Mouse (Mus musculus): ENCODE measurements around the gene Zdhhc18. TPM values are rescaled to one million over a fixed set of nuclear protein-coding genes. Genes with fewer than 3 reads are reported as not detected.
A peak's percentile ranks its signal among the peaks of the same experiment; 100 is the strongest.

The Zdhhc18 gene
- polyA plus RNA-seq, 1 experiment from 2014 or later: 3.8 TPM

GRCm38 (mm10) chr4:133612416-133612815 is 37.5 kb downstream of the Zdhhc18 start:
- WGBS: 96% methylated on average over 7 of the region's 7 CpGs
- ATAC-seq (replicated peaks; ENCODE audit: low FRiP score): no peak
- Histone ChIP-seq H3K9ac (no peak overlapping the region), H3K27ac (no peak overlapping the region), H3K4me3 (replicated peaks) (no peak overlapping the region), H3K36me3 (peaks cover 76% of the 10 kb centered on the region), H3K9me3 (replicated peaks) (peaks cover 4% of the 10 kb centered on the region; the same call in 1 of the 2 replicates), H3K4me1 (peaks cover 3% of the 10 kb centered on the region; the same call in 1 of the 2 replicates), H3K27me3 (no peaks in the 10 kb centered on the region), H3K4me2 (no peak overlapping the region)

- WGBS: 96% methylated on average over 5 of the region's 5 CpGs
- H3K36me3 ChIP-seq: peaks cover 82% of the 10 kb centered on the region
Observed at GRCm38 (mm10) chr4:133611815-133612214, 38.1 kb downstream of the Zdhhc18 start.

GRCm38 (mm10) chr4:133609719-133610118 is 40.2 kb downstream of the Zdhhc18 start:
- peak; percentile 46; the same call in 1 of the 2 replicates for ATAC-seq (replicated peaks; ENCODE audit: low FRiP score)
- 21% methylated on average over 6 of the region's 6 CpGs for WGBS
- Histone ChIP-seq H3K36me3 (peaks cover 89% of the 10 kb centered on the region), H3K4me1 (peaks cover 9% of the 10 kb centered on the region; the same call in 1 of the 2 replicates), H3K27me3 (no peaks in the 10 kb centered on the region), H3K9me3 (replicated peaks) (peaks cover 4% of the 10 kb centered on the region; the same call in 1 of the 2 replicates), H3K9ac (no peak overlapping the region), H3K27ac (no peak overlapping the region), H3K4me2 (no peak overlapping the region), H3K4me3 (replicated peaks) (no peak overlapping the region)

More at GRCm38 (mm10) chr4:133611815-133612214, 38.1 kb downstream of the Zdhhc18 start:
- H3K27ac ChIP-seq: no peak overlapping the region
- no peak overlapping the region for H3K9ac ChIP-seq
- H3K4me3 ChIP-seq (replicated peaks): no peak overlapping the region
- peaks cover 3% of the 10 kb centered on the region; the same call in 1 of the 2 replicates for H3K4me1 ChIP-seq
- H3K27me3 ChIP-seq: no peaks in the 10 kb centered on the region
- peaks cover 4% of the 10 kb centered on the region; the same call in 1 of the 2 replicates for H3K9me3 ChIP-seq (replicated peaks)
- no peak overlapping the region for H3K4me2 ChIP-seq
- no peak for ATAC-seq (replicated peaks; ENCODE audit: low FRiP score)

- Histone ChIP-seq H3K4me1 (peaks cover 9% of the 10 kb centered on the region; the same call in 1 of the 2 replicates), H3K4me3 (replicated peaks) (no peak overlapping the region), H3K36me3 (peaks cover 81% of the 10 kb centered on the region), H3K4me2 (no peak overlapping the region), H3K27ac (no peak overlapping the region), H3K27me3 (peaks cover 12% of the 10 kb centered on the region), H3K9me3 (replicated peaks) (peaks cover 4% of the 10 kb centered on the region; the same call in 1 of the 2 replicates), H3K9ac (no peak overlapping the region)
- no peak for ATAC-seq (replicated peaks; ENCODE audit: low FRiP score)
- WGBS: 84% methylated on average over 10 of the region's 10 CpGs
Observed at GRCm38 (mm10) chr4:133607284-133607683, 42.7 kb downstream of the Zdhhc18 start.

GRCm38 (mm10) chr4:133605330-133605729 is 44.6 kb downstream of the Zdhhc18 start:
- Histone ChIP-seq H3K27me3 (peaks cover 28% of the 10 kb centered on the region), H3K4me1 (peaks cover 20% of the 10 kb centered on the region), H3K27ac (peak overlapping the region; percentile 54), H3K9me3 (replicated peaks) (no peaks in the 10 kb centered on the region), H3K4me2 (no peak overlapping the region), H3K9ac (no peak overlapping the region), H3K4me3 (replicated peaks) (no peak overlapping the region), H3K36me3 (peaks cover 64% of the 10 kb centered on the region)
- 59% methylated on average over 9 of the region's 9 CpGs for WGBS
- no peak for ATAC-seq (replicated peaks; ENCODE audit: low FRiP score)

- Histone ChIP-seq H3K4me1 (peaks cover 25% of the 10 kb centered on the region), H3K27me3 (peaks cover 33% of the 10 kb centered on the region), H3K36me3 (peaks cover 59% of the 10 kb centered on the region), H3K9ac (no peak overlapping the region), H3K27ac (0 out of 2 replicates have a peak overlapping the region, but pooled peaks have one; percentile 54), H3K4me2 (no peak overlapping the region), H3K4me3 (replicated peaks) (no peak overlapping the region), H3K9me3 (replicated peaks) (no peaks in the 10 kb centered on the region)
- ATAC-seq (replicated peaks; ENCODE audit: low FRiP score): no peak
- 61% methylated on average over 6 of the region's 6 CpGs for WGBS
Observed at GRCm38 (mm10) chr4:133604856-133605255, 45.1 kb downstream of the Zdhhc18 start.

- Histone ChIP-seq H3K4me3 (replicated peaks) (no peak overlapping the region), H3K4me1 (peaks cover 32% of the 10 kb centered on the region), H3K9me3 (replicated peaks) (no peaks in the 10 kb centered on the region), H3K9ac (no peak overlapping the region), H3K27ac (no peak overlapping the region), H3K36me3 (peaks cover 58% of the 10 kb centered on the region), H3K27me3 (peaks cover 34% of the 10 kb centered on the region), H3K4me2 (no peak overlapping the region)
- no peak for ATAC-seq (replicated peaks; ENCODE audit: low FRiP score)
- 86% methylated on average over 7 of the region's 7 CpGs for WGBS
Observed at GRCm38 (mm10) chr4:133604175-133604574, 45.8 kb downstream of the Zdhhc18 start.

GRCm38 (mm10) chr4:133603056-133603455 is 46.9 kb downstream of the Zdhhc18 start:
- peaks cover 41% of the 10 kb centered on the region for H3K27me3 ChIP-seq
- no peak overlapping the region for H3K4me3 ChIP-seq (replicated peaks)
- 89% methylated on average over 5 of the region's 5 CpGs for WGBS
- H3K9ac ChIP-seq: no peak overlapping the region
- no peaks in the 10 kb centered on the region for H3K9me3 ChIP-seq (replicated peaks)
- no peak for ATAC-seq (replicated peaks; ENCODE audit: low FRiP score)
- no peak overlapping the region for H3K27ac ChIP-seq
- no peak overlapping the region for H3K4me2 ChIP-seq
- H3K4me1 ChIP-seq: peaks cover 43% of the 10 kb centered on the region
- H3K36me3 ChIP-seq: peaks cover 47% of the 10 kb centered on the region

GRCm38 (mm10) chr4:133601721-133602218 is 48.2 kb downstream of the Zdhhc18 start, which contains the start of gene Sfn:
Sfn (minus strand) TSS chr4:133602168.
- Histone ChIP-seq H3K27ac (no peak within 1 kb of the TSS), H3K27me3 (peaks cover 41% of the 10 kb centered on the region), H3K36me3 (peaks cover 34% of the 10 kb centered on the region), H3K9ac (0 out of 2 replicates have a peak within 1 kb of the TSS, but pooled peaks have one; percentile 24), H3K4me2 (peak within 1 kb of the TSS; percentile 94), H3K4me1 (peaks cover 43% of the 10 kb centered on the region), H3K4me3 (replicated peaks) (peak within 1 kb of the TSS; percentile 33), H3K9me3 (replicated peaks) (no peaks in the 10 kb centered on the region)
- 3% methylated on average over 16 of the region's 16 CpGs for WGBS
- peak; percentile 46 for ATAC-seq (replicated peaks; ENCODE audit: low FRiP score)

GRCm38 (mm10) chr4:133600306-133600705 is 49.6 kb downstream of the Zdhhc18 start:
- peak overlapping the region; percentile 51 for H3K9ac ChIP-seq
- H3K27ac ChIP-seq: peak overlapping the region; percentile 15; the same call in 1 of the 2 replicates
- peaks cover 34% of the 10 kb centered on the region for H3K4me1 ChIP-seq
- 11% methylated on average over 9 of the region's 9 CpGs for WGBS
- H3K36me3 ChIP-seq: peaks cover 20% of the 10 kb centered on the region
- peak overlapping the region; percentile 94 for H3K4me2 ChIP-seq
- H3K4me3 ChIP-seq (replicated peaks): peak overlapping the region; percentile 59
- no peak for ATAC-seq (replicated peaks; ENCODE audit: low FRiP score)
- H3K9me3 ChIP-seq (replicated peaks): no peaks in the 10 kb centered on the region
- peaks cover 41% of the 10 kb centered on the region for H3K27me3 ChIP-seq

- peak; percentile 95 for ATAC-seq (replicated peaks; ENCODE audit: low FRiP score)
- Histone ChIP-seq H3K9ac (peak overlapping the region; percentile 51), H3K4me3 (replicated peaks) (peak overlapping the region; percentile 59), H3K36me3 (peaks cover 13% of the 10 kb centered on the region), H3K9me3 (replicated peaks) (no peaks in the 10 kb centered on the region), H3K4me2 (peak overlapping the region; percentile 94), H3K27ac (peak overlapping the region; percentile 75; the same call in 1 of the 2 replicates), H3K27me3 (peaks cover 41% of the 10 kb centered on the region), H3K4me1 (peaks cover 33% of the 10 kb centered on the region)
- WGBS: under 1% methylated on average over 50 of the region's 50 CpGs
Observed at GRCm38 (mm10) chr4:133599571-133600073, 50.3 kb downstream of the Zdhhc18 start.

- peak overlapping the region; percentile 59 for H3K4me3 ChIP-seq (replicated peaks)
- peaks cover 10% of the 10 kb centered on the region for H3K36me3 ChIP-seq
- no peaks in the 10 kb centered on the region for H3K9me3 ChIP-seq (replicated peaks)
- H3K9ac ChIP-seq: peak overlapping the region; percentile 51
- peaks cover 41% of the 10 kb centered on the region for H3K27me3 ChIP-seq
- peak overlapping the region; percentile 75; the same call in 1 of the 2 replicates for H3K27ac ChIP-seq
- no peak for ATAC-seq (replicated peaks; ENCODE audit: low FRiP score)
- WGBS: 14% methylated on average over 7 of the region's 7 CpGs
- H3K4me1 ChIP-seq: peaks cover 33% of the 10 kb centered on the region
- H3K4me2 ChIP-seq: peak overlapping the region; percentile 94
Observed at GRCm38 (mm10) chr4:133599116-133599515, 50.8 kb downstream of the Zdhhc18 start.
